Mouse (Mus musculus): Measurements from ENCODE around the gene Stmn1.
"Not testable (repeated sequence)": the region's sequence is repeated elsewhere in the genome, so short reads cannot be mapped to it uniquely, and the experiment has no call there.

The Stmn1 gene

GRCm38 (mm10) chr4:134485151-134485900 lies 17.2 kb downstream of the Stmn1 start:
- DNase-seq (ENCODE audit: low read depth, low spot score): no peak

DNA sequence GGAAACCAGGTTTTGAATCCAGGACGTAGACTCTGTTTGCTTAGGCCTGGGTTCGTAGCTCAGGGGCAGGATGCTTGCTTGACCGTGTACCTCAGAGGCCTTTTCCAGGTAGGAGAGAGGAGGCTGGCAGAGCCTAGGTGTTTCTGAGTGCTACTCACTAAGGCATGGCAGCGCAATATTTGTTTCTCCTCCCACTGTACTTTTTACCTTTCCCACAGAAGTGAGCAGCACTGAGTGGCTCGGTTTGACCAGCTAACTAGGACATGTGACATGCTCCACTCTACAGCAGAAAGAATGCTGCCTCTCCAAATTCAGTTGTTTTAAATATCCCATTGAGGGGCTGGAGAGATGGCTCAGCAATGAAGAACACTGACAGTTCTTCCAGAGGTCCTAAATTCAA lies 20.1 kb downstream of the Stmn1 start:
- DNase-seq (ENCODE audit: low read depth, low spot score): no peak

DNA sequence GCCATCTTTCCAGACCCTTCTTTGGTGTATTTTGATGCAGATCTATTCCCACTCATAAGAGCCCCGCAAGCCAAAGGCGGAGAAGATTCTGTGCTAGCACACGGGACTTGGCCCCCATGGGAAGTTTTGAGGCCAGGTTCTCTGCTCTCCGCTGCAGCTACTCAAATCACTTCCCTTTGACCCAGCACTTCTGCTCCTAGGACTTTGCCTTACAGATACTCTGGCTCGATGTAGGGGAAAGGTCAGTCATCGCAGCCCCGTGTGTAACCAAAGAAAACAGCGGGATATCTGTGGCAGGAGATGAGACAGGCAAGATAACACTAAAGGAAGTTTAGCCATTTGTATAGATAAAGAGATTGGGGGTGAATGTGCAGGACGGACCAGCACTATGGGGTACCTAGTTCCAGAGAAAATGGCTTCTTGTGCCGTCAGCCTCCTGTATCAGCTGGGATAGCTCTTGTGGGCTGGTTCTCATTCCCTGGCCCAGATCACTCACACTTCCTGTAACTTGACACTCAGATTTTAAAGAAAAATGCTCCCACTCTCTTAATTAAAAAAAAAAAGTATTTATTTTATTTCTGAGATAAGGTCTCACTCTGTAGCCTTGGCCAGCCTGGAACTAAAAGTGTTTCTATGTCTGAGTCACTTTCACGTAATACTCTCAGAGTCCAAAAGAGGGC lies 22.0 kb downstream of the Stmn1 start:
- no peak for DNase-seq (ENCODE audit: low read depth, low spot score)

DNA sequence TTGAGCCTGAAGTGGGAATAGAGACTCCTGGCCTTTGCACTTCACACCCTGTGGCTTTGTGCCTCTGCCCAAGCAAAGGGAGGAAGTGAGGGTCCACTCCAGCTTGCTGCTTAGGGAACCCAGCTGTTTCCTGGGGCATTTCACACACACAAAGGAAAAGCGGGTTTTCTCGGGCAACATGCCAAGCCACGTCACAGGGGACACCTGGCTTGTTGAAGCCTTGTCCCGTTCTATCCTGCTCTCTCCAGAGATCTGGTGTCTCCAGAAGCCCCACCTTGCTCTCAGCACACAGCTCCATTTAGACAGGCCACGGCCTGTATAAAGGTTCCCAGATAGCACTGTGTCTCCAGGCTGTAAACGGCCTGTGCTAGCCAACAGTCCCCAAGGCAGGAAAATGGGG lies 23.6 kb downstream of the Stmn1 start:
- no peak for DNase-seq (ENCODE audit: low read depth, low spot score)

- not testable (repeated sequence) for DNase-seq (ENCODE audit: low read depth, low spot score)
These were observed 26.0 kb downstream of the Stmn1 start for GRCm38 (mm10) chr4:134494161-134494560.

DNA sequence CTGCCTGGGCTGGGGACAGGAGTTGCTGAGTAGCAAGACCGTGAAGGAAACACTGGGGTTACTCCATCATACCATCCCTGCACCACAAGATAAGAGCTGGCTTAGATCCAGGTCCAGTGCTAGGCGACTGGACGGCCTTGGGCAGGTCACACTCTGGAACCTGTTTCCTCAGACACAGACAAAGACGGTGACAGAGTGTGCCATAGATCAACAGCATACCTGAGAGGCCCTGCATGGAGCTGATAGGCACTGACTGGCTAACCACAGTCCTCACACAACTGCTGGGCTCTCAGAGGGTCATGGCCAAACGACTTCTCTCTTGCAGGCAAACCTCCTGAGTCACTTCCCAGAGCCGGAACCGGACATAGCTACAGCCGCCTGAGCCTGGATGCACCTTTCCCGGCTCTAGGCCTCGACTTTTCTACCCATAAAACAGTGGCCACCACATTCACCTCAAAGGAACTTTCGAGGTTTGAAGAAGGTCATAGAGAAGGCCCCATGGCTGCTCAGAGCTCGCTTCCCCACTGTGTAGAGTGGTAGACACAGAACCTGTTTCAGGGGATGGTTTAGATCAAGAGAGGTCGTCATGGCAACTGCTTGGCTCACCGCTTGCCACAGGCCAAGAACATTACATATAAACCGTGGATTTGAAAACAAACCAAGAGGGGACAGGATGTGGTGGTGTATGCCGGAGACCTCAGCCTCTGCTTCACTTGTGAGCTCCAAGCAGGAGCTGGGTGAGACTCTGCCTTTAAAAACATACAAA lies 26.8 kb downstream of the Stmn1 start:
- DNase-seq (ENCODE audit: low read depth, low spot score): peak; percentile 89

- DNase-seq (ENCODE audit: low read depth, low spot score): no peak
These were observed 27.4 kb downstream of the Stmn1 start for GRCm38 (mm10) chr4:134495546-134495923.

- peak; percentile 61 for DNase-seq (ENCODE audit: low read depth, low spot score)
These were observed 28.6 kb downstream of the Stmn1 start, which contains the start of gene Paqr7 for GRCm38 (mm10) chr4:134496595-134497210. Gene Paqr7, plus strand, starts transcription at chr4:134496697.

GRCm38 (mm10) chr4:134497223-134497622 lies 29.1 kb downstream of the Stmn1 start:
- no peak for DNase-seq (ENCODE audit: low read depth, low spot score)

GRCm38 (mm10) chr4:134497986-134498731 lies 30.0 kb downstream of the Stmn1 start:
- DNase-seq (ENCODE audit: low read depth, low spot score): no peak

DNA sequence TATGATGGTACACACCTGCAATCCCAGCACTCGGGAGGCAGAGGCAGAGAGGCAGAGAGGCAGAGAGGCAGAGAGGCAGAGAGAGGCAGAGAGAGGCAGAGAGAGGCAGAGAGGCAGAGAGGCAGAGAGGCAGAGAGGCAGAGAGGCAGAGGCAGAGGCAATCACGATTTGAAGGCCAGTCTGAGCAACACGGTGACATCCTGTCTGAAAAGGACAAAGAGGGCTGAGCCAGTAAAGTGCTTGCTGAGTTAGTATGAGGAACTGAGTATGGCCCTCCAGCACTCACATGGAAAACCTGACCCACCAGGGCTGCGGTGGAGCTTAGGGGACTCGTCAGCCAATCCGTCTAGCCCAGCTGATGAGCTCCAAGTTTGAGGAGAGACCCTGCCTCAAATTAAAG lies 30.9 kb downstream of the Stmn1 start:
- DNase-seq (ENCODE audit: low read depth, low spot score): not testable (repeated sequence)

GRCm38 (mm10) chr4:134501095-134501494 lies 33.0 kb downstream of the Stmn1 start:
- DNase-seq (ENCODE audit: low read depth, low spot score): no peak

DNA sequence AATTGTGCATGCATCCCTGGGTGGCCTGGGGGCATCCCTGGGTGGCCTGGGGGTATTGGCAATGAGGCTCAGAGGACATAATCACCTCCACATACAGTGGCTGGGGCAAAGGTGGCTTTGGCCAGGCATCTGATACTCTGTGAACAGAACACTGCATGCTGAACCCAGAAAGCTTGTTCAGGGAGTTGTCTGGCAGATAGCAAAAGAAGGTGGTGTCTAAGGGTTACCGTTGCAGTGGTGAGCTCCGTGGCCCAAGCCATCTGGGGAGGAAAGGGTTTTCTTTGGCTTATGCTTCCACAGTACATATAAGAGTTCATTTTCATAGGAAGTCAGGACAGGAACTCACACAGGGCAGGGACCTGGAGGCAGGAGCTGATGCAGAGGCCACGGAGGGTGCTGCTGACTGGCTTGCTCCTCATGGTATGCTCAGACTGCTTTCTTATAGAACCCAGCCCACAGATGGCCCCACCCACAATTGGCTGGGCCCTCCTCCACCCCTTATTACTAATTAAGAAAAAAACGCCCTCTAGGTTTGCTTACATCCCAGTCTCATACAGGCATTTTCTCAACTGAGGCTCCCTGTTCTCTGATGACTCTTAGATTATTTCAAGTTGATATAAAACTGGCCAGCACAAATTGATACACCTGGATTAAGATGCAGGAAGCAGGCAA lies 35.7 kb downstream of the Stmn1 start:
- DNase-seq (ENCODE audit: low read depth, low spot score): no peak

DNA sequence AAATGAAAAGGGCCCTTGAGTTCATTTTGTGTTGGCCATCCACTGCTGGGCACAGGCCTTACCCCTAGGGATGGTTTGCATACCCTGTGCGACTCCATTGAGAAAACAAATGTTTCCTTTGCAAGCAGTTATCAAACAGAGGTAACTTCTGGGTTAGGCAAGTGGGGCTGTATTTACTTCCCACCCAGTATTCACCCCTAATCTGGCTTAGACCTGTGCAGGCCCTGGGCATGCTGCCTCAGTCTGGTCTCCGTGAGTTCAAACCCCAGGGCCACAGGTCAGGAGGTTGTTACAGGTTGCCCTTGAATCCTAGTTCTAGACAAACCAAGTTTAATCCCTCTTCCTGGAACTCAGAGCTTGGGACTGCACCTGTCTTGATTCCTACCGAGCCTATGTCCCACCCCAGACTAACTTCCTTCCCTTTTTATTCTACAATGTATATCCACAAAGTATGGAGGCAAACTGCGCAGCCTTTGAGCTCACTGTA lies 37.2 kb downstream of the Stmn1 start:
- no peak for DNase-seq (ENCODE audit: low read depth, low spot score)

GRCm38 (mm10) chr4:134505966-134506594 lies 38.0 kb downstream of the Stmn1 start:
- no peak for DNase-seq (ENCODE audit: low read depth, low spot score)

GRCm38 (mm10) chr4:134506713-134507112 lies 38.6 kb downstream of the Stmn1 start:
- no peak for DNase-seq (ENCODE audit: low read depth, low spot score)

DNA sequence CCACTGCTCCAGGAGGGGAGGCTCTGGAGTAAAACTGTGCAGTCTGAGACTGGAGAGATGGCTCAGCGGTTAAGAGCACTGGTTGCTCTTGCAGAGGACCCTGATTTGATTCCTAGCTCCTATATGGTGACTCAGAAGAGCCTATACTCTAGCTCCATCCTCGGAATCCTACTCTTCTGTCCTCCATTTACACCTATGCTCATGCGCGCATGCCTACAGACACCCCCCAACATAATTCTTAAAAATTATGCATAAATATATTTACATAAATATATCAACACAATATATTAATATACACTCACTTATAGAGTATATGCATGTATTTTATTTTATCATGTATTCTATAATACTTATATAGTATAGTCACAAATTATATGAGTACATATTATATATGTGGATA lies 42.3 kb downstream of the Stmn1 start:
- no peak for DNase-seq (ENCODE audit: low read depth, low spot score)

DNA sequence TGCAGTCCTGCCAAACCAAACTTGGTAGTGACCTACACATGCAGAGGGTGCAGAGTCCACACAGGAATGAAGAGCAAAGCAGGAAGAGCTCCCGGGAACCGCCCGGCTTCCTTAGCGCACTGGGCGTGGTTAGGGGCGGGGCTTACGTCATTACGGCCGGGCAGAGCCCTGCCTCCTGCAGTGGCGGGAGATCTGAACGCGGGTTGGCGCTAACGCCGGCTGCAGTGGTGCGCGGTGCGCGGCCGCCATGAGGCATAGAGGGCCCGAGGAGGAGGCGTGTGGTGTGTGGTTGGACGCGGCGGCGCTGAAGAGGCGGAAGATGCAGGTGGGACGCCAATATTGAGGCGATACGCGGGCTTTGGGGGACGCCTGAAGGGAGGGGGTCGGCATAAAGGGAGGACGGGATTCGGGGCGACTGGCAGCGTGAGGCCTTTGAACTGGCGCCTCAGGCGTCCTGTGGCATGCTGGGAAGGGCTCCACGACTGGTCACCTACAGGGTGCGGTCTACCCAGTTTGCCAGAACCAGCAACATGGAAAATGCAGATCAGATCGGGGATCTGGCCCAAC lies 42.8 kb downstream of the Stmn1 start, which contains the start of gene Aunip:
TSS of gene Aunip (plus strand) at position 155 of the 567 bp plus-strand sequence.
- peak; percentile 93 for DNase-seq (ENCODE audit: low read depth, low spot score)

DNA sequence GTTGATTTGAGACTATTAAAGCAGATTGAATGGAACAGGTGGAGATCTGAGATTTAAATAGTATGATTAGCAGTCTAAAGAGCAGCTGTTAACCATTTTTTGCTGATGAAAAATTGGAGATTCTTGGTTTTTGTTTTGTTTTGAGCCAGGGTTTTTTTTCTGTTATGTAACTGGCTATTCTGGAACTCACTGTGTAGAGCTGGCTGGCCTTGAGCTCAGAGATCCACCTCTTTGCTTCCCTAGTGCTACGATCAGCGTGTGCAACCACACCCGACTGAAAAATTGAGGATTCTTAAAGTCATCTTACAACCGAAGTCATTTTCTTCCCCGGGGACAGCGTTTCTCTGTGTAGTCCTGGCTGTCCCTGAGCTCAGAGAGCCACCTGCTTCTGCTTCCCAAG lies 43.6 kb downstream of the Stmn1 start:
- DNase-seq (ENCODE audit: low read depth, low spot score): no peak

DNA sequence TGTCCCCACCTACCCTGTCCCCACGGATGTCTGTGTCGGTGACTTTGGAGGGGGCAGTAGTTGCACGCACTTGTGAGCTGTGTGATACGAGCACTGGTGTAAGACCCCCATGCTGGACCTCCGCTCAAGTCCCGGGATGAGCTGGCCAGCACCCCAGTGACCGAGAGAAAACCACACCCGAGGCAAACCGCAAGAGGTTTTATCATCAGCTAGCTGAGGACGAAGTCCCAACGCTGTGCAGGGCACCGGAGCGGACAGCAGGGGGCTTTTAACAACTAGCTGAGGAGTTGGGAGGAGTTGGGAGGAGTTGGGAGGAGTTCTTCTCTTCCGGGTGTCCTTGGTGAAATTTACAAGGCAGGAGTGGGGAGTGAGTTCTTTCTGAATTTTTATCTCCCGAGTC lies 44.7 kb downstream of the Stmn1 start:
- peak; percentile 61 for DNase-seq (ENCODE audit: low read depth, low spot score)

All from CD4-positive, CD25-positive, alpha-beta regulatory T cell, adult 2 months (primary cell).